Mouse (Mus musculus) cerebellum, adult 2 months (tissue): ENCODE measurements around the gene Syngr1. TPM values are rescaled to one million over a fixed set of nuclear protein-coding genes. Genes with fewer than 3 reads are reported as not detected.

Experiments used
- DNase-seq, 2 experiments: peaks; one replicate each; pipeline ENCODE4 v3.0.0; 2021
- H3K27ac ChIP-seq: fragments of 200-500 bp; 2 replicates; pipeline ENCODE4 v1.5.1; 2012; ENCODE audit warnings: low read length, control low read depth, inconsistent platforms; ENCODE audit not compliant: insufficient read depth
- H3K27me3 ChIP-seq: fragments of 200-500 bp; 2 replicates; pipeline ENCODE4 v1.6.1; 2012; ENCODE audit warnings: inconsistent platforms, mild to moderate bottlenecking, low read length, moderate library complexity; ENCODE audit not compliant: control insufficient read depth, insufficient read depth
- H3K4me1 ChIP-seq: fragments of 200-500 bp; 2 replicates; pipeline ENCODE4 v1.6.1; 2011; ENCODE audit warnings: low read length; ENCODE audit not compliant: control insufficient read depth, insufficient read depth
- H3K4me3 ChIP-seq: fragments of 200-500 bp; replicated peaks from 2 replicates; pipeline ENCODE3; 2011; ENCODE audit warnings: mild to moderate bottlenecking, low read depth, low read length, control low read depth; ENCODE audit not compliant: insufficient read depth
- CTCF ChIP-seq: fragments of 200-500 bp; IDR thresholded peaks from 2 replicates; pipeline ENCODE4 v1.5.1; 2011; ENCODE audit warnings: low read depth, mild to moderate bottlenecking, control low read depth, low read length, moderate library complexity, borderline replicate concordance; ENCODE audit not compliant: insufficient read depth
- POLR2A ChIP-seq: fragments of 200-500 bp; IDR thresholded peaks from 2 replicates; pipeline ENCODE4 v1.6.1; 2011; ENCODE audit warnings: low read length, control low read depth, borderline replicate concordance; ENCODE audit not compliant: insufficient read depth
- WGBS: fragments of 180-500 bp; shearing (Covaris S2); methylation state at CpG from one replicate; pipeline ENCODE4 v1.1.7; 2018; 5-methylcytosine and 5-hydroxymethylcytosine counted together
- polyA plus RNA-seq: library from polyadenylated mRNA; depleted of rRNA; stranded (reverse); fragments of >200 nt; gene quantifications from 2 replicates; pipeline ENCODE4 v1.2.3, GENCODE M21; 2012

Syngr1 gene
- polyA plus RNA-seq, 1 experiment = 448 TPM

GRCm38 (mm10) chr15:80061071-80061550, 30.0 kb upstream of the Syngr1 start:
- TF ChIP-seq POLR2A (no peak), CTCF (no peak)
- Histone ChIP-seq H3K27me3 (no peaks in the 10 kb centered on the region), H3K27ac (no peak overlapping the region), H3K4me3 (no peak overlapping the region), H3K4me1 (no peaks in the 10 kb centered on the region; the same call in 1 of the 2 replicates)
- WGBS = 87% methylated on average over 4 of the region's 4 CpGs
- no peak for DNase-seq

GRCm38 (mm10) chr15:80062339-80062738, 28.8 kb upstream of the Syngr1 start:
- Histone ChIP-seq H3K27ac (no peak overlapping the region), H3K4me1 (no peaks in the 10 kb centered on the region; the same call in 1 of the 2 replicates), H3K4me3 (no peak overlapping the region), H3K27me3 (no peaks in the 10 kb centered on the region)
- no peak for DNase-seq
- WGBS = 36% methylated on average over 9 of the region's 9 CpGs
- TF ChIP-seq POLR2A (no peak), CTCF (no peak)

- WGBS = 41% methylated on average over 5 of the region's 5 CpGs
- Histone ChIP-seq H3K4me3 (no peak overlapping the region), H3K4me1 (no peaks in the 10 kb centered on the region; the same call in 1 of the 2 replicates), H3K27me3 (no peaks in the 10 kb centered on the region), H3K27ac (no peak overlapping the region)
- no peak for TF ChIP-seq POLR2A
- no peak for TF ChIP-seq CTCF
- DNase-seq = no peak
Measured at GRCm38 (mm10) chr15:80062821-80063220, 28.3 kb upstream of the Syngr1 start.

GRCm38 (mm10) chr15:80064965-80065364, 26.2 kb upstream of the Syngr1 start:
- no peak for TF ChIP-seq CTCF
- WGBS = 83% methylated on average over 5 of the region's 5 CpGs
- Histone ChIP-seq H3K27me3 (no peaks in the 10 kb centered on the region), H3K4me1 (no peaks in the 10 kb centered on the region; the same call in 1 of the 2 replicates), H3K4me3 (no peak overlapping the region), H3K27ac (no peak overlapping the region)
- no peak for DNase-seq

GRCm38 (mm10) chr15:80065414-80065813, 25.7 kb upstream of the Syngr1 start:
- 16% methylated on average over 13 of the region's 13 CpGs for WGBS
- H3K4me1 ChIP-seq = no peaks in the 10 kb centered on the region; the same call in 1 of the 2 replicates
- no peak overlapping the region for H3K27ac ChIP-seq
- no peak for DNase-seq
- TF ChIP-seq POLR2A (no peak), CTCF (peak; percentile 33; the same call in 1 of the 2 replicates)
- no peaks in the 10 kb centered on the region for H3K27me3 ChIP-seq
- no peak overlapping the region for H3K4me3 ChIP-seq

- WGBS = 60% methylated on average over 3 of the region's 3 CpGs
- DNase-seq = no peak
- H3K27me3 ChIP-seq = no peaks in the 10 kb centered on the region
- no peak for TF ChIP-seq POLR2A
- peak; percentile 33; the same call in 1 of the 2 replicates for TF ChIP-seq CTCF
- no peak overlapping the region for H3K4me3 ChIP-seq
- H3K27ac ChIP-seq = no peak overlapping the region
- H3K4me1 ChIP-seq = no peaks in the 10 kb centered on the region; the same call in 1 of the 2 replicates
Measured at GRCm38 (mm10) chr15:80066538-80066937, 24.6 kb upstream of the Syngr1 start.

GRCm38 (mm10) chr15:80069171-80069570, 22.0 kb upstream of the Syngr1 start:
- DNase-seq = no peak
- H3K4me3 ChIP-seq = no peak overlapping the region
- H3K27me3 ChIP-seq = no peaks in the 10 kb centered on the region
- H3K27ac ChIP-seq = no peak overlapping the region
- TF ChIP-seq CTCF = no peak
- TF ChIP-seq POLR2A = no peak
- 45% methylated on average over 4 of the region's 4 CpGs for WGBS
- H3K4me1 ChIP-seq = no peaks in the 10 kb centered on the region

GRCm38 (mm10) chr15:80070095-80070644, 21.0 kb upstream of the Syngr1 start:
- Histone ChIP-seq H3K27ac (no peak overlapping the region), H3K4me1 (peaks cover 7% of the 10 kb centered on the region; the same call in 1 of the 2 replicates), H3K4me3 (no peak overlapping the region), H3K27me3 (no peaks in the 10 kb centered on the region)
- TF ChIP-seq POLR2A (no peak), CTCF (no peak)
- DNase-seq = no peak
- 58% methylated on average over 8 of the region's 8 CpGs for WGBS
